Mouse (Mus musculus): ENCODE results near the gene Atg7. TPM values are rescaled to one million over a fixed set of nuclear protein-coding genes. Genes with fewer than 3 reads are reported as not detected.

The Atg7 gene
- polyA plus RNA-seq, 1 experiment, result 18.4 TPM

GRCm38 (mm10) chr6:114683741-114684140 lies 40.8 kb downstream of the Atg7 start:
- DNase-seq (ENCODE audit: extremely low spot score in 1 of 2, low spot score in 1 of 2), result no peak

GRCm38 (mm10) chr6:114684407-114684806 lies 41.5 kb downstream of the Atg7 start:
- no peak for DNase-seq (ENCODE audit: extremely low spot score in 1 of 2, low spot score in 1 of 2)

GRCm38 (mm10) chr6:114685412-114685811 lies 42.5 kb downstream of the Atg7 start:
- no peak for DNase-seq (ENCODE audit: extremely low spot score in 1 of 2, low spot score in 1 of 2)

GRCm38 (mm10) chr6:114687035-114687434 lies 44.1 kb downstream of the Atg7 start:
- DNase-seq (ENCODE audit: extremely low spot score in 1 of 2, low spot score in 1 of 2), result no peak

DNA sequence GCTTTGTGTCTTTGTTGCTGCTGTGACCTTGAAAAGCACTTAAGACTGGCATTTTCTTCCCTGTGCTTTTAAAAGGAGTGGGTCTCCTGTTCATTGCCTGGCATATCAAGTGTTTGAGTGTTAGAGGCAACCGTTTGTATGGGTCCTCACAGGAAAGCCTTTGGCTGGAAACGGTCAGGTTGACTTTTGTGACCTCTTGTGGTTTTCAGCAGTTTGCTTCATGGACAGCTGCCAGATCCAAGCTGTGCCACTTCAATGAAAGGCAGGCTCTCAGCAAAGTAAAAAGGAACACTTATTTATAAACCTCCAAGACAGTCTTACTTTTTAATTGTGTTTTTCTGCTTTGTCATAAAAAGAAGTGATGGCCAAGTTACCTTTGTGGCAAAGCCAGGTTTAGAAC lies 47.8 kb downstream of the Atg7 start:
- DNase-seq (ENCODE audit: extremely low spot score in 1 of 2, low spot score in 1 of 2), result no peak

DNA sequence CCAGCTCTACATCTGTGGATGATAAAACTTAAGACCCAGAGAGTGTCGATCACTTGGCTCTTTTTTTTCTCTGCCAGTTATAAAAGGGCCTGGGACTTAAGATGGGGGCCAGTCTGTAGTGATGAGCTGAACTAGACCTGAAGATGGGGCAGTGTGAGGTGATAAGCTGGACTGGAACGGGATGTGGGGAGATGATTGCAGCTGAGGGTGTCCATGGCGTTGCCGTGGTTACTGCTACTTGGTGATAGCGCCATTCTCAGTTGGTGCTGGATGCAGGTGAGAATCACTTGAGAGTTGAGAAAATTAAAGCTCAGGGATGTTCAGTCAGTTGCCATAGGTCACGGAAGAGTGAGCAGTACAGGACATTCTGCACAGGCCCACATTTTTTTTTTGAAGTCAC lies 48.6 kb downstream of the Atg7 start:
- no peak for DNase-seq (ENCODE audit: extremely low spot score in 1 of 2, low spot score in 1 of 2)

GRCm38 (mm10) chr6:114692691-114693090 lies 49.8 kb downstream of the Atg7 start:
- DNase-seq (ENCODE audit: extremely low spot score in 1 of 2, low spot score in 1 of 2), result no peak

DNA sequence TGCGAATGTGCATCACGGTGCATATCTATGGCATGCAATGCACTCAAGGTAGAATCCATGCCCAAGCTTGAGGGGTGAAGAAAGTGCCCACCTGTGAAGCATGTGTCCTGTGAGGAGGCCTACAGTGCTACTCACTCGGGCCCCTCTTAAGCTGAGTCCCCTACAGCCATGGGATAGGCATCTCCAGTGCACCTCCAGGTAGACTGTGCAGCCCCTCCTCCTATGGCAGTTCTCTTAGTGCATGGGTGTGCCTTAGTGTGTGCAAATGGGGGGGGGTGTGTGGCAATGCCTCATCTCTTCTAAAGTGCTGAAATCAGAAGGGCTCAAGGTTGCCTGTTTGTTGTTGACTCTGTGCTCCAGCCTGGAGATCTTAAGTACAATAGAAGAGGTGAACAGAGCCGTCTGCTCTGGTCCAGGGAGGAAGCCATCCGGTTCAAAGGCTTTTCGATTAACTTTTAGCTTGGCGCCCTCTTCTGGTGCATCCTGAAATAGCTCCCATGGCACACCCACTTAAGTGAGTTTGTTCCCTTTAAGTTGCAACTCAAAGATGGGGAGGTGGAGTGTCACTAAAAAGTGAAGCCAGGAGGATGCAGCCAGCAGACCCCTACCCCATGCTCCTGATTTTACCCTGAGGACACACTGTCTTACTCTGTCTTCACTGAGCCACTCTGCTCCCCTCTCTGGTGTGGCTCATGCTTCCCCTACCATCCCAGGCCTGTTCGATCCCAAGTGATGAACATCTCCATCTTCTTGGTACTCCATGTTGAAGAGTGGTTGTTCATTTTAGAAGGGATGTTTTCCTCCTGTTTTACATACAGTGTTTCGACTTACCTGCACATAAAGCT lies 55.0 kb downstream of the Atg7 start:
- peak in 1 of 2 experiments; percentile 89 for DNase-seq (ENCODE audit: extremely low spot score in 1 of 2, low spot score in 1 of 2)

DNA sequence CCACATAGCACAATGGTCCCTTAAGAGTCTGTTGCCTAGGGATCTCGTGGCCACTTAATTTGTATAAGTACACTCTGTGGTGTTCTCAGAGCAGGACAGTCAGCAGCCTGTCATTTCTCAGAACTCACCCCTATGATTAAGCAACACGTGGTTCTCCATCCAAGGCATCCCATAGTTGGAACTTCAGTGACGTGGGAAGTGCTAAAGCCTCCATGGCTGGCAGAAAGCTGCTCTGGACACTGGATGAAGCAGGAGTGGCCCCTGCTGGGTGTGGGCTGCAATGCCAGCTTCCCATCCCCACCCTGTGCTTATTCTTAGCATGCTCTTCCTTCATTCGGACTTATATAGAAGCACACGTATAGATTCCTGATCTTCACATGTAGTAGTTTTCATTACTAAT lies 55.7 kb downstream of the Atg7 start:
- DNase-seq (ENCODE audit: extremely low spot score in 1 of 2, low spot score in 1 of 2), result no peak

- DNase-seq (ENCODE audit: extremely low spot score in 1 of 2, low spot score in 1 of 2), result no peak
These were observed 57.8 kb downstream of the Atg7 start for GRCm38 (mm10) chr6:114700704-114701103.

GRCm38 (mm10) chr6:114707032-114707431 lies 64.1 kb downstream of the Atg7 start:
- no peak for DNase-seq (ENCODE audit: extremely low spot score in 1 of 2, low spot score in 1 of 2)

- peak; percentile 79 to 89 for DNase-seq (ENCODE audit: extremely low spot score in 1 of 2, low spot score in 1 of 2)
These were observed 69.5 kb downstream of the Atg7 start for GRCm38 (mm10) chr6:114712242-114713050.

DNA sequence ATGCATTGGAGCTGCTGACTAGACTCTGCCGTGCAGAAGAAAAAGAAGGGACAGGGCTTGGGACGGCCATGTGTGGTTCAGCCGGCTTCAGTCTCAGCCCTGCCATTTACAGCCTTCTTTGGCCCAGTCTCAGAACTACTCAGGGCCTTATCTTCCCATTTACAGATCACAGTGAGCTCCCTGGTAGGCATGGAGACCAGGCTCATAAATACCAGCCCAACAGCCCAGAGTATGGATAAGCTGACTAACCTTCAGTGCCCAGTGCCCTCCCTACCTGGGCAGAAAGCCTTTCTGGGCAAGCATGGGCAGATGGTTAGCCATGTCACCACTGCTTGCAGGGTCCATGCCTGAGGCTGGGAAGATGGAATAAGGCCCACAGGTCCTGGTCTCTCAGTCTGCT lies 70.6 kb downstream of the Atg7 start:
- DNase-seq (ENCODE audit: extremely low spot score in 1 of 2, low spot score in 1 of 2), result no peak

DNA sequence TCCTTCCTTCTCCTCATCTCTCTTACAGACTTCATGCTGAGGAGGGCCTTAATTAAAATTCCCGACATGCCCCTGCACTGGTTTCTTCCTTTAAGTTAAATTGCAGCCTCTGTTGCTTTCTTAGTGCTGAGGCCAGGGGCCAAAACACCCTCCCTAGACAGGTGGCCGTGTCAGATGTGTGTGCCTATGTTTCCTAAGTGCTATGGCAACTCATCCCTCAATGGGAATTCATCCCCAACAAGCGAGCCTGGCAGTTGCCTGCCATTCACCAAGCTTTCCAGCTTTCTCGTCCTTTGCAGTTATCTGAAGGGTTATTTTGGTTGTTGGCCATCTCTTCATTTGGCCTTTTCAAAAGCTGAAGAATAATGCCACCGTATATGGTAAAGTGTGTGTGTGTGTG lies 71.8 kb downstream of the Atg7 start:
- no peak for DNase-seq (ENCODE audit: extremely low spot score in 1 of 2, low spot score in 1 of 2)

GRCm38 (mm10) chr6:114715289-114716030 lies 72.6 kb downstream of the Atg7 start:
- no peak for DNase-seq (ENCODE audit: extremely low spot score in 1 of 2, low spot score in 1 of 2)

DNA sequence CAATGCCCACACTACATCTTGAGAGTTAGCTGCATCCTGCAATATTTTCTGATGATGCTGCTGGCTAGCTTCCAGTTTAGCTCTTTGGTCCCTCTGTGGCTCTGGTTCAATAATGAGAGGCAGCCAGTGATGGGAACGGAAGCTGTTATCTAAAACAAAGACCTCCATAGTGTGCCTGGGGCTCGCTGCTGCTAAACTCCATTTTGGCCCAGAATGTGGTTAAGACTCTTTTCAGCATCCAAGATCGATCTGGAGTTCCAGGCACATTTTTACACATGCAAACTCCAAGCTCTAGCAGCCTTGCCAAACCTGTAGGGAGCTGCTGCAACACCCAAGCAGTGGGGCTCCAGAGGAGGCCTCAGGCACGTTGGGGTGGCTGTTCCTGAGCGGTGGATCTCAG lies 76.2 kb downstream of the Atg7 start:
- peak in 1 of 2 experiments; percentile 39 for DNase-seq (ENCODE audit: extremely low spot score in 1 of 2, low spot score in 1 of 2)

DNA sequence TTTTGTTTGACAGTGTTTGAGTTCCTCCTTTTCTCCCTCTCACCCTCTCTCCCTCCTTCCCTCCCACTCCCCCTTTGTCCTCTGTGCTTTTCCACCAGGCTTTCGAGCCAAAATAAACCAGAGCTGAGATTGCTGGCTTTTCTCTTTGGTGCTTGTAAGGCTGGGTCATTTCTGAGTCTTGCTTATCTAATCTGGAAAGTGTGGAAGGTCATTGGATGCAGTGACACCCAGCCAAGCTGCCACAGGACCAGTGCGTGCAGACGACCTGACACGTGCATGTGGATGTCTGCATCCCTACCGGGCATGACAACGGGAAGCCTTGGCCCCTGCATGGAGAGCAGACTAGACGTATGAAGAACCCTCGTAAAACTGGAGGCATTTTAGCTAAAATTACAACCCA lies 76.8 kb downstream of the Atg7 start:
- DNase-seq (ENCODE audit: extremely low spot score in 1 of 2, low spot score in 1 of 2), result no peak

- peak in 1 of 2 experiments; percentile 57 for DNase-seq (ENCODE audit: extremely low spot score in 1 of 2, low spot score in 1 of 2)
These were observed 79.1 kb downstream of the Atg7 start for GRCm38 (mm10) chr6:114722046-114722445.

DNA sequence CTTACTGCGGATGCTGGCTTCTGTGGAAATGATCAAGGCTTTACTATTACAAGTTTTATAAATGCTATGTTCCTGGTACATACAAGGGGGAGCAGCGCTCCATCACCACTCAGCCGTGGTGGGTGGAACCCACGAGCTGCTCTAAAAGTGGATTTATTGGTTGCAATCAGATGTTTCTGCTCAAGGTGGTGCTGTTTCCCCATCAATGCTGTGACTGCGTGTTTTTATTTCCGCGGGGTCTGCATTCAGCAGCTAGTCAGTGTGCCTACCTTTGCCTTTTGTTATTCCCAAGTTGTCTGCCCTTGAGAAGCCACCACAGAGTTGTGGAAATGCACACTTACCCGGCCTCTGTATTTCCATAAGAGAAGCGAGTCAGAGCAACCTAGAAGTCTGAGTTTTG lies 81.0 kb downstream of the Atg7 start:
- DNase-seq (ENCODE audit: extremely low spot score in 1 of 2, low spot score in 1 of 2), result peak in 1 of 2 experiments; percentile 83

DNA sequence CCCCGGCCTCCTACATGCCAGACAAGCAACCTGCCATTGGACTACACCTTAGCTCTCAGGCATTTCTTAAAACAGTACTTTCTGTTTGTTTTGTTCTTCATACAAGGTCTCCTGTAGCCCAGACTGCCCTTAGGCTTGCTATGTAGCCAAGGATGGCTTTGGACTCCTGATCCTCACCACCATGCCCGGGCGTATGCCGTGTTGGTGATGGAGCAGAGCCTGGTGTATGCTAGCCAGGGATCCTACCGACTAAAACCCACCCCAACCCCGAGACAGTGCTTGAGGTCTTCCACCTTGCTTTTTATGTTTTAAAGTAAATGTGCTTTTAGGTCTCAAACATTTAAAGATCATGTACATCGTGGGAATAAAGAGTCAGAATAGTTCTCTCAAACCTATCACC lies 81.5 kb downstream of the Atg7 start:
- DNase-seq (ENCODE audit: extremely low spot score in 1 of 2, low spot score in 1 of 2), result no peak

GRCm38 (mm10) chr6:114725147-114725575 lies 82.3 kb downstream of the Atg7 start:
- DNase-seq (ENCODE audit: extremely low spot score in 1 of 2, low spot score in 1 of 2), result no peak

Measured in frontal cortex, adult 2 months (tissue).